Comparison of ENCODE assay signal across 8 mouse cellular contexts in the genomic region with DNA sequence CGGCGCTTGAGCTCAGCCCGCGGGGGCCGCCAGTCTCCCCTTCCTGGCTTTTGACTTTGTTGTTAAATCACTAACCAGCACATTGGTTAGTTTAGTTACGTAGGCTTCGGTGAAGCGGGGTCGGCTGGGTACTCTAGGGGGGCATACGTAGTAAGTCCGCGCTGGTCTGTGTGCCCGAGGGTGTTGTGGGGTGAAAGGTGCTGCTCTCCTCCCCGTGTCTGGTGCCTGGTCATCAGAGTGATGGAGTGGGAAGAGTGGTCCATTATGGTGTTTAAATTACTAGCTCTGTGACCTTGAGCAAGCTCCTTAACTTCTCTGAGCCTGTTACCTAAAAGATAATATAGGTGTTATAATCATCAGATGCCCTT. TPM values are rescaled to one million over a fixed set of nuclear protein-coding genes. Genes with fewer than 3 reads are reported as not detected.
DNase-seq lines count a peak whose midpoint lies in the region; ATAC-seq and TF ChIP-seq lines count a peak whose summit lies in the region.

No protein-coding gene starts in this region.

- no peaks in the 10 kb centered on the region for H3K36me3 ChIP-seq in kidney, adult 2 months (ENCODE audit: control insufficient read depth, insufficient read depth, low read length)
- H3K36me3 ChIP-seq in hindbrain, embryonic 13.5 days, result no peaks in the 10 kb centered on the region
- H3K36me3 ChIP-seq in midbrain, embryonic 12.5 days, result no peaks in the 10 kb centered on the region

- 1% methylated on average over 14 of the region's 14 CpGs for WGBS in kidney, adult 2 months
- 1% methylated on average over 14 of the region's 14 CpGs for WGBS in hindbrain, embryonic 13.5 days
- 2% methylated on average over 14 of the region's 14 CpGs for WGBS in midbrain, embryonic 12.5 days

- no peaks in the 10 kb centered on the region for H3K4me1 ChIP-seq in kidney, adult 2 months (ENCODE audit: control insufficient read depth, insufficient read depth, low read length)
- peaks cover 9% of the 10 kb centered on the region for H3K4me1 ChIP-seq in hindbrain, embryonic 13.5 days (replicated peaks)
- peaks cover 9% of the 10 kb centered on the region; the same call in 1 of the 2 replicates for H3K4me1 ChIP-seq in midbrain, embryonic 12.5 days

- H3K9me3 ChIP-seq in hindbrain, embryonic 13.5 days, result no peaks in the 10 kb centered on the region
- H3K9me3 ChIP-seq in midbrain, embryonic 12.5 days, result no peaks in the 10 kb centered on the region

- TF ChIP-seq POLR2A in kidney, adult 2 months (IDR thresholded peaks at IDR 0.05; ENCODE audit: low read depth, low read length), result no peak

- no peak; the same call in 1 of the 2 replicates for ATAC-seq in hindbrain, embryonic 13.5 days (ENCODE audit: low FRiP score)
- ATAC-seq in midbrain, embryonic 12.5 days (ENCODE audit: low FRiP score, low read depth), result peak; percentile 54

- peak overlapping the region; percentile 45 for H3K4me3 ChIP-seq in kidney, adult 2 months (ENCODE audit: insufficient read depth, low read depth, low read length)
- peak overlapping the region; percentile 66 for H3K4me3 ChIP-seq in hindbrain, embryonic 13.5 days
- peak overlapping the region; percentile 70 for H3K4me3 ChIP-seq in midbrain, embryonic 12.5 days

- no peak for DNase-seq in kidney, adult 2 months
- DNase-seq in kidney, adult 9 months, result no peak
- peak; percentile 47 for DNase-seq in embryo, embryonic 11 days
- no peak for DNase-seq in cerebellum, adult 18-20 months
- DNase-seq in ovary, adult 18-20 months (ENCODE audit: low spot score), result no peak
- DNase-seq in gastrocnemius, adult 8-10 months (ENCODE audit: low spot score in 2 of 2), result no peak

- no peaks in the 10 kb centered on the region; the same call in 1 of the 2 replicates for H3K27me3 ChIP-seq in kidney, adult 2 months (replicated peaks; ENCODE audit: control insufficient read depth, insufficient read depth, low read length)
- peaks cover 47% of the 10 kb centered on the region for H3K27me3 ChIP-seq in hindbrain, embryonic 13.5 days
- H3K27me3 ChIP-seq in midbrain, embryonic 12.5 days, result peaks cover 53% of the 10 kb centered on the region

- H3K9ac ChIP-seq in hindbrain, embryonic 13.5 days, result peak overlapping the region; percentile 82
- H3K9ac ChIP-seq in midbrain, embryonic 12.5 days (replicated peaks), result peak overlapping the region; percentile 71

- H3K27ac ChIP-seq in kidney, adult 2 months (ENCODE audit: insufficient read depth, low read depth, low read length), result no peak overlapping the region
- no peak overlapping the region for H3K27ac ChIP-seq in hindbrain, embryonic 13.5 days
- no peak overlapping the region for H3K27ac ChIP-seq in midbrain, embryonic 12.5 days (replicated peaks)

- no peak for TF ChIP-seq CTCF in kidney, adult 2 months (conservative IDR thresholded peaks at IDR 0.05; ENCODE audit: insufficient read depth, insufficient read length, low read depth, low read length)

- peak overlapping the region; percentile 100 for H3K4me2 ChIP-seq in hindbrain, embryonic 13.5 days
- H3K4me2 ChIP-seq in midbrain, embryonic 12.5 days (replicated peaks), result peak overlapping the region; percentile 99

RNA-seq across cellular contexts. Expression of gene Lypd6b, which starts 0.5 kb away (rescaled TPM):
- polyA plus RNA-seq in kidney, adult 2 months (2012; rRNA removed), result 1.5 and 1.9 TPM in 2 replicates
- polyA plus RNA-seq in hindbrain, embryonic 13.5 days (2015; fragmentation: Nextera tagmentation; extraction: Ambion mirVana), result 4.4 and 5.0 TPM in 2 replicates
- polyA plus RNA-seq in midbrain, embryonic 12.5 days (2016; fragmentation: Nextera tagmentation; extraction: Ambion mirVana), result 0.42 and 0.89 TPM in 2 replicates
- total RNA-seq in gastrocnemius, adult 8-10 months (2022), result not detected
